Mouse (Mus musculus): ENCODE data around the gene Zfp609. TPM values are rescaled to one million over a fixed set of nuclear protein-coding genes. Genes with fewer than 3 reads are reported as not detected.
"Not testable (repeated sequence)": the region's sequence is repeated elsewhere in the genome, so short reads cannot be mapped to it uniquely, and the experiment has no call there.

Gene Zfp609
- polyA plus RNA-seq, 1 experiment from 2014 or later, result 1.4 TPM

DNA sequence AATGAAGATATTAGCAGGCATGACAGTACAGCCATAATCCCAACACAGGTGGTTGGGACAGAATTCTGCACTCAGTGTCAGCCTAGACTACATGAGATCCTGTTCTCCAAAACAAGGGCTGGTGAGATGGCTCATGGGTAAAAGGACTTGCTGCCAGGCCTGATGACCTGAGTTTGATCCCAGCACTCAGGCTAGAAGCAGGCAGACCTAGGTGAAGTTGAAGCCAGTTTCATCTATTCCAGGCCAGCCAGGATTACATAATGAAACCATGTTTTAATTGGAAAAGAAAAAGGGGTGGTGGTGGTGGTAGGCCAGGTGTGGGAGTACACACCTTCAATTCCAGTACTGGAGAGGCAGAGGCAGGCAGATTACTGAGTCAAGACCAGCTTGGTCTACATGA is 129.4 kb downstream of the Zfp609 start:
- Histone ChIP-seq H3K36me3 (ENCODE audit: control insufficient read depth, insufficient read depth) (peaks cover 7% of the 10 kb centered on the region), H3K9ac (ENCODE audit: low read depth, low read length) (no peak overlapping the region), H3K4me3 (ENCODE audit: low read depth, low read length) (no peak overlapping the region), H3K4me1 (ENCODE audit: control insufficient read depth, low read depth, low read length) (no peaks in the 10 kb centered on the region), H3K27ac (ENCODE audit: low read length) (no peak overlapping the region), H3K27me3 (ENCODE audit: control insufficient read depth, insufficient read depth, low read depth, low read length) (no peaks in the 10 kb centered on the region), H3K4me2 (ENCODE audit: low read depth, low read length) (no peak overlapping the region), H3K9me3 (replicated peaks; ENCODE audit: control insufficient read depth, low read length) (no peaks in the 10 kb centered on the region)
- ATAC-seq (ENCODE audit: low read depth), result no peak

- H3K27ac ChIP-seq (ENCODE audit: low read length), result no peak overlapping the region
- WGBS (ENCODE audit: insufficient replicate concordance), result 75% methylated on average over 7 of the region's 7 CpGs
- no peaks in the 10 kb centered on the region for H3K27me3 ChIP-seq (ENCODE audit: control insufficient read depth, insufficient read depth, low read depth, low read length)
- no peak for ATAC-seq (ENCODE audit: low read depth)
- no peak overlapping the region for H3K9ac ChIP-seq (ENCODE audit: low read depth, low read length)
- H3K4me2 ChIP-seq (ENCODE audit: low read depth, low read length), result no peak overlapping the region
- no peaks in the 10 kb centered on the region for H3K9me3 ChIP-seq (replicated peaks; ENCODE audit: control insufficient read depth, low read length)
- H3K4me3 ChIP-seq (ENCODE audit: low read depth, low read length), result no peak overlapping the region
- no peaks in the 10 kb centered on the region for H3K4me1 ChIP-seq (ENCODE audit: control insufficient read depth, low read depth, low read length)
- H3K36me3 ChIP-seq (ENCODE audit: control insufficient read depth, insufficient read depth), result peaks cover 5% of the 10 kb centered on the region
Observed at GRCm38 (mm10) chr9:65697356-65697755, 130.0 kb downstream of the Zfp609 start.

GRCm38 (mm10) chr9:65696337-65696736 is 131.0 kb downstream of the Zfp609 start:
- no peak overlapping the region for H3K4me3 ChIP-seq (ENCODE audit: low read depth, low read length)
- H3K27me3 ChIP-seq (ENCODE audit: control insufficient read depth, insufficient read depth, low read depth, low read length), result no peaks in the 10 kb centered on the region
- no peaks in the 10 kb centered on the region for H3K4me1 ChIP-seq (ENCODE audit: control insufficient read depth, low read depth, low read length)
- no peak overlapping the region for H3K4me2 ChIP-seq (ENCODE audit: low read depth, low read length)
- H3K9ac ChIP-seq (ENCODE audit: low read depth, low read length), result no peak overlapping the region
- H3K27ac ChIP-seq (ENCODE audit: low read length), result no peak overlapping the region
- ATAC-seq (ENCODE audit: low read depth), result no peak
- H3K36me3 ChIP-seq (ENCODE audit: control insufficient read depth, insufficient read depth), result peaks cover 2% of the 10 kb centered on the region
- no peaks in the 10 kb centered on the region for H3K9me3 ChIP-seq (replicated peaks; ENCODE audit: control insufficient read depth, low read length)

DNA sequence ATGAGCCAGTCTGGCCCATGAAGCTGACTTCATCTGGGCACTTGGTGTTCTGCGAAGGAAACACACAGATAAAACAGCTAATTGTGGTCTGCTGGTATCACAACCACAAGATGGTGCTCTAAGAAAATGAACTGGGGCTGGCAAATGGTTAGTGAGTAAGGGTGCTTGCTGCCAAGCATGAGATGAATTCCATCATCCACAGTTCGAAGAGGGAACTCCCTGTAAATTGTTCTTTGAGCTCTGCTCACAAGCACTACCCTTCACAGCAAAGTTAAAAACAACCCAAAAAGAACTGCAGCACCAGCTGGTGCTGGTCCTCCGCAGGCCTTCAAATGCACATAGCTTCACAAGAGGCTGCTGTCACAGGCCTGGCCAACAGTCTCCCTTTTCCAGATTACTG is 131.7 kb downstream of the Zfp609 start:
- no peak overlapping the region for H3K4me2 ChIP-seq (ENCODE audit: low read depth, low read length)
- H3K27me3 ChIP-seq (ENCODE audit: control insufficient read depth, insufficient read depth, low read depth, low read length), result no peaks in the 10 kb centered on the region
- H3K9ac ChIP-seq (ENCODE audit: low read depth, low read length), result no peak overlapping the region
- no peaks in the 10 kb centered on the region for H3K9me3 ChIP-seq (replicated peaks; ENCODE audit: control insufficient read depth, low read length)
- no peak for ATAC-seq (ENCODE audit: low read depth)
- no peak overlapping the region for H3K27ac ChIP-seq (ENCODE audit: low read length)
- 69% methylated on average over 3 of the region's 3 CpGs for WGBS (ENCODE audit: insufficient replicate concordance)
- no peak overlapping the region for H3K4me3 ChIP-seq (ENCODE audit: low read depth, low read length)
- no peaks in the 10 kb centered on the region for H3K4me1 ChIP-seq (ENCODE audit: control insufficient read depth, low read depth, low read length)
- H3K36me3 ChIP-seq (ENCODE audit: control insufficient read depth, insufficient read depth), result peaks cover under 1% of the 10 kb centered on the region

DNA sequence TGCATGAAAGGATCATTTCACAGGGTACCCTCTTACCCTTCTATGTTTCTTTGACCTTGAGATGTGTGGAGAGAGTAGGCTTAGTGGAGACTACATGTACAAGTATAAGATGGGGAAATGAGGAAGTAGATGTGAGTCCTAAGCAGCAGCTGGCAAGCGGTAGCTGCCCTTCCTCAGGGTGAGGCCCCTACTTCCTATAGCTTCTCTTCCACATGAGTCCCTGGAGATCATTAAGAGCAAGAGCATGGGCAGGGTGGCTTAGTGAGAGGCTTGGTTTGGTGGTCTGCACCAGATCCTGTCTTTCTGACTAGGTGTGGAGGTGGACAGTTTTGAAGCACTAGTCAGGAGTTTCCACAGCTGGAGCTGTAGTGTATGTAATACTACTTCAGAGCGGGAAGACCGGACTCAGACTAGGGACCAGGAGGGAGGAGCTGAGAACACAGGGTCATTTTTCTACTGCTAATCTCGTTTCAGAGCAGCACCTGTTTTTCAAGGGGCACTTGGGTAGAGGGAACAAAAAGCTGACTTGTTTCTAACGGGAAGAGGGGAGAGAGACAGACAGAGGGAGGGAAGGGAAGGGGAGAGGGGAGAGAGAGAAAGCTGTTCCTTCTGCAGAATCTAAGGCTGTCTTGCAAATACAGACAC is 134.3 kb downstream of the Zfp609 start:
- WGBS (ENCODE audit: insufficient replicate concordance), result 27% methylated on average over 5 of the region's 5 CpGs
- ATAC-seq (ENCODE audit: low read depth), result no peak
- Histone ChIP-seq H3K9ac (ENCODE audit: low read depth, low read length) (no peak overlapping the region), H3K4me3 (ENCODE audit: low read depth, low read length) (no peak overlapping the region), H3K27ac (ENCODE audit: low read length) (no peak overlapping the region; the same call in 1 of the 2 replicates), H3K4me2 (ENCODE audit: low read depth, low read length) (no peak overlapping the region), H3K36me3 (ENCODE audit: control insufficient read depth, insufficient read depth) (peaks cover under 1% of the 10 kb centered on the region; the same call in 1 of the 2 replicates), H3K9me3 (replicated peaks; ENCODE audit: control insufficient read depth, low read length) (no peaks in the 10 kb centered on the region), H3K27me3 (ENCODE audit: control insufficient read depth, insufficient read depth, low read depth, low read length) (no peaks in the 10 kb centered on the region), H3K4me1 (ENCODE audit: control insufficient read depth, low read depth, low read length) (no peaks in the 10 kb centered on the region)

- no peaks in the 10 kb centered on the region for H3K27me3 ChIP-seq (ENCODE audit: control insufficient read depth, insufficient read depth, low read depth, low read length)
- no peak overlapping the region for H3K4me2 ChIP-seq (ENCODE audit: low read depth, low read length)
- no peaks in the 10 kb centered on the region for H3K4me1 ChIP-seq (ENCODE audit: control insufficient read depth, low read depth, low read length)
- peaks cover 2% of the 10 kb centered on the region; the same call in 1 of the 2 replicates for H3K36me3 ChIP-seq (ENCODE audit: control insufficient read depth, insufficient read depth)
- H3K9ac ChIP-seq (ENCODE audit: low read depth, low read length), result no peak overlapping the region
- no peak overlapping the region for H3K27ac ChIP-seq (ENCODE audit: low read length)
- ATAC-seq (ENCODE audit: low read depth), result no peak
- 73% methylated on average over 3 of the region's 3 CpGs for WGBS (ENCODE audit: insufficient replicate concordance)
- H3K4me3 ChIP-seq (ENCODE audit: low read depth, low read length), result no peak overlapping the region
- no peaks in the 10 kb centered on the region for H3K9me3 ChIP-seq (replicated peaks; ENCODE audit: control insufficient read depth, low read length)
Observed at GRCm38 (mm10) chr9:65692466-65692865, 134.9 kb downstream of the Zfp609 start.

DNA sequence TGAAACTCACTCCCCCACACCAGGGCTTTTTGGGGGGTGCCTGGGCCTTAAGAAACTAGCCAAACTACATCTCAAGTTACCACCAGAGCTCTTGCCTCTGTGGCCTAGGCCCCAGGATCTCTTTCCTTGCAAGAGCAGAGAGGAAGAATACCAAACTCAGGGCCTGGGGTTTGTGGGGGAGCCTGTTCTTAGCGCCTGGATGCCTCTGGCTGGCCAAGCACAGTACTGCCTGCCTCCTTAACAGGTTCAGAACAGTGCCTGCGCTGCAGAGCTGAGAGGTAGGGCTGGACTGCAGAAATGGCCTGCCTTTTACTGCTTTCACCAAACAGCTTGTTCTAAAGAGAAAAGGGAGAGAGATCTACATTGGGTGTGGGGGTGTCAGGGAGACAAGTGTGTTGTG is 137.5 kb downstream of the Zfp609 start:
- H3K27ac ChIP-seq (ENCODE audit: low read length); H3K36me3 ChIP-seq (ENCODE audit: control insufficient read depth, insufficient read depth); H3K4me1 ChIP-seq (ENCODE audit: control insufficient read depth, low read depth, low read length); H3K9ac ChIP-seq (ENCODE audit: low read depth, low read length); H3K4me2 ChIP-seq (ENCODE audit: low read depth, low read length); H3K27me3 ChIP-seq (ENCODE audit: control insufficient read depth, insufficient read depth, low read depth, low read length); ATAC-seq (ENCODE audit: low read depth); H3K9me3 ChIP-seq (replicated peaks; ENCODE audit: control insufficient read depth, low read length); H3K4me3 ChIP-seq (ENCODE audit: low read depth, low read length): not testable (repeated sequence)
- 90% methylated on average over 2 of the region's 2 CpGs for WGBS (ENCODE audit: insufficient replicate concordance)

DNA sequence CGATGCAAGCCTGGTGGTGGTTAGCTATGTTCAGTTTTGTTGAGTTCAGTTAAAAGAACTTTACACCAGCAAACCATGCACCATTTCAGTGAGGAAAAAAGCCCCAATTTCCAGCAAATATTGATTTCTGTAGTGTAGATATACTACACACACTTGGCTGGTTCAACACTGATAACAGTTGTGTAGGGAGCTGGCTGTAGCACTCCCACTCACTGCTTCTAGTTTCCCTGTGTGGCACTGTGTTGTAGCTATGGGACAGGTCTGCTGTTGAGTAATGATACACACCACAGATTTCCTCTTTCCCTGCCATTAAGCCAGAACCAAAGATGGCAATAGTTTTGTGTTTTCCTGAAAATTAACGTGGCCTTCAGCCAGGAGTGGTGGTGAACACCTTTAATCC is 142.7 kb downstream of the Zfp609 start:
- H3K27me3 ChIP-seq (ENCODE audit: control insufficient read depth, insufficient read depth, low read depth, low read length), result no peaks in the 10 kb centered on the region
- H3K4me2 ChIP-seq (ENCODE audit: low read depth, low read length), result no peak overlapping the region
- H3K4me1 ChIP-seq (ENCODE audit: control insufficient read depth, low read depth, low read length), result peaks cover 14% of the 10 kb centered on the region
- H3K9me3 ChIP-seq (replicated peaks; ENCODE audit: control insufficient read depth, low read length), result no peaks in the 10 kb centered on the region
- peak; percentile 61; the same call in 1 of the 2 replicates for ATAC-seq (ENCODE audit: low read depth)
- no peak overlapping the region for H3K9ac ChIP-seq (ENCODE audit: low read depth, low read length)
- H3K27ac ChIP-seq (ENCODE audit: low read length), result 0 out of 2 replicates have a peak overlapping the region, but pooled peaks have one; percentile 21
- 41% methylated on average over 2 of the region's 2 CpGs for WGBS (ENCODE audit: insufficient replicate concordance)
- no peak overlapping the region for H3K4me3 ChIP-seq (ENCODE audit: low read depth, low read length)
- H3K36me3 ChIP-seq (ENCODE audit: control insufficient read depth, insufficient read depth), result 0 out of 2 replicates have a peak, but pooled peaks cover 2% of the 10 kb centered on the region

GRCm38 (mm10) chr9:65682994-65683393 is 144.4 kb downstream of the Zfp609 start:
- peaks cover 18% of the 10 kb centered on the region for H3K4me1 ChIP-seq (ENCODE audit: control insufficient read depth, low read depth, low read length)
- 0 out of 2 replicates have a peak, but pooled peaks cover under 1% of the 10 kb centered on the region for H3K36me3 ChIP-seq (ENCODE audit: control insufficient read depth, insufficient read depth)
- no peak overlapping the region for H3K4me3 ChIP-seq (ENCODE audit: low read depth, low read length)
- no peak overlapping the region for H3K9ac ChIP-seq (ENCODE audit: low read depth, low read length)
- no peak for ATAC-seq (ENCODE audit: low read depth)
- WGBS (ENCODE audit: insufficient replicate concordance), result 55% methylated on average over 1 of the region's 1 CpGs
- no peaks in the 10 kb centered on the region for H3K27me3 ChIP-seq (ENCODE audit: control insufficient read depth, insufficient read depth, low read depth, low read length)
- H3K27ac ChIP-seq (ENCODE audit: low read length), result no peak overlapping the region
- no peaks in the 10 kb centered on the region for H3K9me3 ChIP-seq (replicated peaks; ENCODE audit: control insufficient read depth, low read length)
- no peak overlapping the region for H3K4me2 ChIP-seq (ENCODE audit: low read depth, low read length)

All from liver, embryonic 16.5 days (tissue).